Mouse (Mus musculus): Measurements from ENCODE around the gene Arid3b. TPM values are rescaled to one million over a fixed set of nuclear protein-coding genes. Genes with fewer than 3 reads are reported as not detected.

Gene Arid3b
- total RNA-seq, 1 experiment from 2014 or later: 9.1 TPM

DNA sequence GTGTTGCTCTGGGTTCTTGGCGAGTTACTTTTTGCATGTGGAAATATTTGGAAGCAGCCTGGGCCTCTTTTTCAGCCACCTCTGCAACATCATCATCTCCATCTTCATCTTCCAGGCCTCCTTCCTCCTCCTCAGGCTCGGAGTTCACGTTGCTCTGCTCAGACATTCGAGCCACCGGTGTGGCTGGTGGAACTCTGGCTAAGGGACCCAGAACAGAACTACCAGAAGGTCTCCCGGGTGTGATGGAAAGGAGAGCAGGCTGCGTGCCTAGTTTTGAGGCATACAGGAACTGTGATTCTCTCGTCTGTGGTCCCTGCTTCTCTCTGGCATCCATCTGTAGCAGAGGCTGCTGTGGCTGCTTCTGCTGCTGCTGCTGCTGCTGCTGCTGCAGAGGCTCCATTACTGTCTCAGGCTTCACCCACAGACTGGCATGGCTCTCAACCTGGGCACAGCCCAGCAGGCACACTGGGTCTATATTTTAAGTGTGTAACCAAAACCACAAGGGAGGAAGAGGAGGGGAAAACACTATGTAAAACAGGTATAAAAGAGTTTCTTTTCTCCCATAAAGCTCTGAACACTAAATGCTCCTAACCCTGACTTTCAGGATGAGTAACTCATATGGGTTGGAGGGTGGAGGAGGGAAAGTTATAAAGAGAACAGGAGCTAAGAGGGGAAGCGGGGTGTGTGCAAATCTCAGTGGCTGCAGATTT, 2.7 kb downstream of the Arid3b start:
- ATAC-seq (replicated peaks; ENCODE audit: insufficient number of reproducible peaks, low FRiP score, low TSS enrichment, poor library complexity, severe bottlenecking): no peak

DNA sequence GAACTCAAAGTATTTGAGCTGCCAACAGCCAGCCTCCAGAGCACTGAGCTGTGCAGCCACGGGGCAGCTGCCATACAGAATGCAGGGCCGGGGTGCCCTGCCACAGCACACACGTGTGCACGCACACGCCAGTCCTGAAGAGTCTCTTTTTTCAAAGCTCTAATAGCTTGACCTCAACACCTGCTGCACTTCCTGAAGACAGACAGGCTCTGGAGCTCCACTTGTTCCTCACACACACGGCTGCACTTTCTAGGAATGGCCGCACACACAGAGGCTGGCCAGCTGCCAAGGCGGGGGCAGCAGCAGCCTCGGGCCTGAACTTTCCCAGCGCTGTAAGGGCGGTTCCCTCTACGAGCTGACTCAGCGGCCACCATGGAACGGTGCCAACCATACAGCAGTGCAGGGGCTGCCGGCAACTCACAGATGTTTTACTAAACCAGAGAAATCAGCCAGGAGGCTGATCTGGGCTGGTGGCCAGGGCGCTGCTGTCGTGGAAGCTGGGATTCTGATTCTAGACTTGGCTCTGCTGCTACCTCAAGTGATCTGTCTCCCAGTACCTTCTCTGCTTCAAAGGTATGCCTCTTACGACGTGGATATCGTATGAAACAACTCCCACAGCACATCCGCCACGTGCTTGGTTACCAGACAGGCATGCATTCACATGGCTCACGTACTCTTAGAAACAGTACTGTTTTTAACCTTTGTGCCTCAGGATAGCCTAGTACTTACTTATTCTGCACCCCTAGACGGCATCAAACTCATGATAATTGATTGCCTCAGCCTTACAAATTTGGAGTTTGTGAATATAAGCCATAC, 5.1 kb downstream of the Arid3b start:
- peak; percentile 66 for ATAC-seq (replicated peaks; ENCODE audit: insufficient number of reproducible peaks, low FRiP score, low TSS enrichment, poor library complexity, severe bottlenecking)

DNA sequence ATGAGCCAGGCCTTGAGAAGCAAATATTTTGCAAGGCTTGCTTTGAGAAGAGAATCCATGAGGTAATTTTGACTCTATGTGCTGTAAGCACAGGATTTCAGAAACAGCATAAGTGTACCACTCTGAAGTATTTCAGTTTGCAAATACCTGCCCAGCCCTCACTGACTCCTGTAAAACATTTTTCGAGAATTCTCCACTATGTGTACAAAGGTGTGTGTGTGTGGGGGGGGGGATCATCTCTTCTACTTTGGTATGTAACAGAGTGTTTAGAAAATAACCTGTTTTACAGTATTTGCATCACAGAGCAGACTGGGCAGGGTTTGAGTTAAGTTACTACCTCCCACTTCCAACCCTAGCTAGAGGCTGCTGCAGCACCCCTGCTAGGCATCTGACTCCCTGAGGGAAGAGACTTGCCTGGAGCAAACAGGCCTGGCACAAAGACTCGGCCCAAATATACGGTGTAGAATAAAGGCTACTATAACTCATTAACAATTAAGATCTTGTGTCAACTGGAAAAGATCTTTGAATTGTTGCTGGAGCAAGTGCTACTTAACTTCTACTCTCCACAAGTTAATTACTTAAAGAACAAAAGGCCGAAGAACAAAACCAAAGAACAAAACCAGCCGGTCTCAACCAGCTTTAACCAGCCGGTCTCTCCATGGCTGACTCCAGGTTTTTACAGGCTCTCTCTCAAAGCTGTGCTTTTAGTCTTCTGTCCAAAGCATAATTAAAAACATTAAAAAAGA, 6.6 kb downstream of the Arid3b start:
- ATAC-seq (replicated peaks; ENCODE audit: insufficient number of reproducible peaks, low FRiP score, low TSS enrichment, poor library complexity, severe bottlenecking): no peak

DNA sequence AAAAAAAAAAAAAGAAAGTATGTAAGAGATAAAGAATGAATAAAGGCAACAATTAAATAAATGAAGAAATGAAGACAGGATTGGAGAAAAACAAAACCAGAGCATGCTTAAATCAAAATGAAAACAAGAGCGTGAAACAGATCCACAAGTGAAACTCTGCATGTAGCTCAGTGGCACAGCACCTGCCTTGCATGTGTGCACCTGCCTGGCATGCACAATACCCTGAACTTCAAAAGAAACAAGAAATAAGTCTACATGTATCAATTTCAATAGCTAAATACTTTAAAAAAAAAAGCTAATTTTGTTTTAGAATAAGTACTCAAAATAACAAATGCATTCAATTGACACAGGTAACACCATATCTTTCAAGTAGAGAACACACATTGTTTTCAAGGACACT, 13.2 kb downstream of the Arid3b start:
- ATAC-seq (replicated peaks; ENCODE audit: insufficient number of reproducible peaks, low FRiP score, low TSS enrichment, poor library complexity, severe bottlenecking): no peak

DNA sequence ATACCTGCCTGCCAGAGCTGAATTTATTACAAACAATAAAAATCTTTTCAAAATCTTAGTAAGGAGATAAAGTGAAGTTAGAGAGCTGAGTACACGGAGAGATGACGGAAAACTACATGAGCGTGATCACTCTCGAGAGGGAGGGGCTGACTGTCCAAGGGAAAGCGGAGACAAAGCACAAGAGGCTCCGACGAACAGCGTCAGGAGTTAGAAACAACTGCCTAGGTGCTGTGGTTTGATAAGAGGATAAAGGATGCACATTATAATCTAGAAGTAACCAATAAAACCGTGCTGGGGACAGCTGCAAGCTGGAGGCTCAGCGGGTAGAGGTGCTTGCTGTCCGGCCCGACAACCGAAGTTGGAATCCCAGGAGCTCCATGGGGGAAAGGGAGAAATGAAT, 13.8 kb downstream of the Arid3b start:
- no peak for ATAC-seq (replicated peaks; ENCODE audit: insufficient number of reproducible peaks, low FRiP score, low TSS enrichment, poor library complexity, severe bottlenecking)

DNA sequence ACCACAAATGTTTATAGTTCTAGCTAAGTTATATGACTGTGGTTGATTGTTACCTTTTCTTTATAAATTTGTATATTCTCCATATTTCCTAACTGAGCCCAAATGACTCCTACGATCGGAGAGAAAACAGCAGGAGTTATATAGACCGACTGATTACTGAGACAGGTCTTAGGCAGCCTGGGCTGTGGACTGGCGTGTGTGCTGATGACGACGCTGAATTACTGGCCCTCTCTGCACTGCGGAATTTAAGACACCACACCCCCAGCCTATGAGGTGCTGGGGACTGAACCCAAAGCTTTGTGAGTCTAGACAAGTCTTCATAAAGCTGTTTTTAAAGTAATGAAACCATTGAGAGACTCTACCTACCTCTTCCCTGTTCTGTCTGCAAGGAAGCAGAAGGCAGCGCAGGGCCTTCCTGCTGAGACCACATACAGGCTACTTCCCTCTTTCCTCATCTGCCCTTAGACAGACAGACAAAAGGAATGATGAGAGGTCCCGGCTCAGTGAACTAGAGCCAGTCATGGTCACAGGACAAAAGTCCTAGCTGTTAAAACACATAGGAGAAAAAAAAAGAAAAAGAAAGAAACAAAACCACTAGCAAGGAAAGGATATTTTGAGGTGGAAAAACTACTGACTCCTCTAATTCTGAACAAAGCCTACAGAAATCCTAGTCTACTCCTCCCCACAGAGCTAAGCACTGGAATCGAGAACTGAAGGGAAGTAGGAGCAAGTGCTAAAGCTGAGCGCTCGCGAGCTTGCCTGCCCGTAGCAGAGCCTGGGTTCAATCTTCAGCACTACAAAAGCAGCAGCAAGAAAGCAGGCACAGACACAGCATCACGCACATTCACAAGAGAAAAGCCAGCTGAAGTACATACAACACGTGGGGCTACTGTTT, 16.2 kb downstream of the Arid3b start:
- peak; percentile 47; the same call in 1 of the 2 replicates for ATAC-seq (replicated peaks; ENCODE audit: insufficient number of reproducible peaks, low FRiP score, low TSS enrichment, poor library complexity, severe bottlenecking)

DNA sequence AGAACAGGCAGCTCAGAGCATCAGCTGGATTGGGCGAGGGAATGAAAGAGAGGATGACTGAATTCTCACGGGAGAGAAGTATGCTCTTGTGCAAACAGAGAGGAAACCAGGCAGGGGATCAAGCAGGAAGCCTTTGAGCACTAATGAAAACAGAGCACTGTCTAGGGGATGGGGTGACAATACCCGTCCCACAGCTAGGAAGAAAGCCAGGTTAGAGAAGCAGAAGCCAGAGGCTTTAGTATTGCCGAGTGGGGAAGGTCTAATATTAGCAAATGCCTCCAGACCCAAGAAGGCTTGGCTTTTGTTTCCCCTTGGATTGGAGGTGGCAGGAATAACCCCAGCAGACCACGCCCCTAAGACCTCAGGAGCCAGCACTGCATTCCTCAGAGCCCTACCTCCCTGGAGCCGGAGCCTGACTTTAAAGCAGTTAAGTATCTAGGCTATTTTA, 19.3 kb downstream of the Arid3b start:
- ATAC-seq (replicated peaks; ENCODE audit: insufficient number of reproducible peaks, low FRiP score, low TSS enrichment, poor library complexity, severe bottlenecking): no peak

DNA sequence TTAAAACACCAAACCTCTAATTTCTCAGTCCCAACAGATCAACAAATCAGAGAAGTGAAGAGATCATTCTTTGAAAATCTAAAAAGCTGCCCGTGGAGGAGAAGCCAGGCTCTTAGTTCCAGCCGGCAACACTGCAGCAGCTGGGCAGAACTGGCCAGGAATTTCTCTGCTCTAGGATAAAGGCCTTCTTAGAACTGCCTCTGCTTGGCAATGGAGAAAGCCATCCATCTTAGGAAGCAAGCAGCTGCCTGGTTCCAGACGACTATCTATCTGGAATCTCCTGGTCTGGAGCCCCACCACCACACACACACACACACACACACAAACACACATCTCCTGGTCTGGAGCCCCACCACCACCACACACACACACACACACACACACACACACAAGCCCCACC, 21.7 kb downstream of the Arid3b start:
- ATAC-seq (replicated peaks; ENCODE audit: insufficient number of reproducible peaks, low FRiP score, low TSS enrichment, poor library complexity, severe bottlenecking): no peak

DNA sequence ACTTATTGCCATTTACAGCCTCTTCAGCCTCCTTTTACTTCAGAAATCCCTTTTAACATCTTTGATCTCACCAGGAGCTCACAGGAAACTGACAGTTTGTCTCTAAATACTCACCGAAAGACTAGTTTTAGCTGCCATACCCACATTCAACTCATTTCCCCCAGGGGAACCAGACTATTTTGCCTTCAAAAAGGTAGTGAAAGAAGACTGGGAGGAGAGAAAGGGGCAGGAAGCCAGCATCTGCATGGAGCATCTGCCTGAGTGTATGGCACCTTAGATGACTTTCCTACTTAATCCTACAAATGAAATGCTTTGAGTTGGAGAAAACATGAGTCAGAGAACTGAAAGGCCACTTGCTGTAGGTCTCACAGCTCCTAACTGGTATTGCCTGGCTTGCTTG, 22.6 kb downstream of the Arid3b start:
- ATAC-seq (replicated peaks; ENCODE audit: insufficient number of reproducible peaks, low FRiP score, low TSS enrichment, poor library complexity, severe bottlenecking): no peak

DNA sequence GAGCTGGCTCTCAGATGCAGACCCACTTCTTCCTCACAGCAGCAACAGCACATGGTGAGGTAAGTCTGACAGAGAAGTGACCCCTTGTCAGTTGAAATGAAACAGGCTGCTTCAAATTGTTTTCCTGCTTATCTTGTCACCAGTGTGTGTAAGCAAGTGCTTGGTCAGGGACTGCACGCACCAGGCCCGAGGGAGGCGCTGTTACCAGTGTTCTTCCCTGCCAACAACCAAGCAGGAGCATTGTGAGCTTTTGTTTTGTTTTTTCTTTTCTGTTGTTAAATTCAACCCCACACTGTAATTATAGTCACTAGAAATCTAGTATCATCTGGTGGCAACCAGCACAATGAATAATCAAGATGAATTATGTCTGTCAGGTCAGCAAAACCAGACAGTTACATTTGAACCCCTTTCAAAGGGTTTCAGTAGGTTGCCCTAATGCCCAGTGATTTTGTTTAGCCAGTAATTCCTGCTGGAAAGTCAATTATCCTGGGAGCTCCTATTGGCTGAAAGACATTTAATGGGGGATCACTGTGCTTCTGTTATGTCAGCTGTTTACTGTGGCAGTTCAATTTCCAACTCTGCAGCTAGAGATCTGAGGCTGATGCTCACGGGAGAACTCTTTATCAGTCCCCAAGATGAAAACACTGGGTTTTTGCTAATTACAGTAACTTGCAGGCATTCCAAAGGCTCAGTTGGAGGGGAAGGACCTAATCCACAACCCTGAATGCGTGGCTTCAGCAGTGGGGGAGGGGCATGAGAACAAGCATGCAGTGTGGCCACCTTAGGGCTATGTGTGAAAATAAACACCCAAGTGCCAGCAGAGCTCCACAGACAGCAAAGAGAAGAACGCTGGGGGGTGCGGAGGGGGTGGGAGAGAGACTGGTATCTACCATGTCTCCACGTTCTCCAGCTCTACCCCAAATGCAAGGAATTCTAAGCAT, 24.5 kb downstream of the Arid3b start:
- no peak for ATAC-seq (replicated peaks; ENCODE audit: insufficient number of reproducible peaks, low FRiP score, low TSS enrichment, poor library complexity, severe bottlenecking)

DNA sequence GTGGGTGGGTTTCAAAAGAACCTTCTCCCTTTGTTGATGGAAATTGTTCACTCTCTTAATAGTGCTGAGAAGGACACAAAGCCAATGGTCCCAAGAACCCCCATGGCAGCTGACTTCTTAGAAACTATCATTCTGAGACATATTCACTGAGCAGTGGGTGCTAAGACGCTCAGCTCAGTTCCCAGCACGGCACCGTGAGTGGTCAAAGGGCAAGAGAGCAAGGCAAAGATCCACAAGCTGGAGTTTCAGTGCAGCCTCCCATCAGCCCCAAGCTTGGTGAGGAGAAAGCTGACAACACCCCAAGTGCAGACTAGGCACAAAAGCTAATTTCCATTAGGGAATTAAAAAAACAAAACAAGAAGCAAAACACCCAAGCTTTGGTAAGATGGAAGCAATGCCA, 25.9 kb downstream of the Arid3b start:
- ATAC-seq (replicated peaks; ENCODE audit: insufficient number of reproducible peaks, low FRiP score, low TSS enrichment, poor library complexity, severe bottlenecking): no peak

DNA sequence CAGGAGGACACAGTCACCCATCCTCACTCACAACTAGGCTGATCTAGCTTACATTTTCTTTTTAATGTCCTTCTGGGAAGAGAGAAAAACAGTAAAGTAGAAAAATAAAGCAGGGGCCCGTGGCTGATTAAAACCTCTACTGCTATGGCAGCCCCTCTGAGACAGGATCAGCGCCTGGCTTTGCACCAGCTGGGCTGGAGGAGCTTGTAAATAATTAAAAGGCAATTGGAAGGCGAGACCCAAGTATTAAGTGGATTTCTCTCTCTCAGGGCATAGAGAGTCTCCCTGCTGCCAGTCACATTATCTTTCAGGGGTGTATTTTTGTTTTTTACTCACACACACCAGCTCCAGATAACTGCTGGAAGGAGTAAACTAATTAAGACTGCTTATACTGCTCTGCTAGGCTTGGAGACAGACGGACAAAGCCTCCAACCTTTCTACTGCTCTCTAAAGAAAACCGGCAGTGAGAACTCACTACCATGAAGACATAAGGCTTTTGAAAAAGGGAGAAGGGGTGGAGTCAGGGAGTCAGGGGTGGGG, 27.8 kb downstream of the Arid3b start:
- no peak for ATAC-seq (replicated peaks; ENCODE audit: insufficient number of reproducible peaks, low FRiP score, low TSS enrichment, poor library complexity, severe bottlenecking)

DNA sequence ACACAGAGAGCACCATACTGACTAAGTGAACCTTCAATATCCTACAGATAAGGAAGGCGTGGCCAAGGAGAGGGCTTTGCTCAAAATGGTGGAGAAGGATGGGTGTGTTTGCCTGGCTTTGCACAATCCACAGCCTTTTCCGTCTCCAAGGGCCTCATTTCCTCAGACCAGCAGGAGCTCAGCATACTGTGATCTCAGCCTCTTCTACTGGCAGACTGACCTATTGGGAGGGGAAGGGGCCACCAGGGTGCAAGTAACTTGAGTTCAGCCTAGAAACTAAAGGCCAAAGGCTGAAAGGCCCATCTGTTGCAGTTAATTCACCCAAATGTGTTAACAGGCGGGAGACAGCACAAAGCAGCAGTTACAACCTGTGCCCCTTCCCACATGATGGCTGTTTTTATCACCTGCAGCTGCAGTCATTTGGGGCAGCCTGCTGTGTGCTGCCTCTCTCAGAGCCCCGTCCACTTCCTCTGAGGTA, 29.4 kb downstream of the Arid3b start:
- ATAC-seq (replicated peaks; ENCODE audit: insufficient number of reproducible peaks, low FRiP score, low TSS enrichment, poor library complexity, severe bottlenecking): no peak

DNA sequence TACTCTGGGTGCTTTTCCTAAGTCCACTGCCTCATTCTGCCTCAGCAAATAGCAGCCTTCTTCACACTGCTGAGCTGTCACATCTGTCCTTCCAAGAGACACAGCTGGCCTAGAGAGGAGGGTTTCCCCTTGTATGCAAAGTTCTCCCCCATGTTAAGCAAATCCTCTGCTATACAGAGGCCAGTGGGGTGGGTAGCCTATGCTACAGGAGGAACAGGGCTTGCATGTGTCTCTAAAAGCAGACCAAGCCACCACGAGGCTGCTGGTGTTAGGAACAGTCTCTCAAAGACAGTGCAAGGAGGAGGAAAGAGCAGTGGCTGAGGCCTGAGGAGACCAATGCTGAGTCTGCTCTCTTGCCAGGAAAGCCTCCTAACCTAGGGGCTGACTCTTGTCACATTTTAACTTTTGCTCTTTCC, 30.5 kb downstream of the Arid3b start:
- ATAC-seq (replicated peaks; ENCODE audit: insufficient number of reproducible peaks, low FRiP score, low TSS enrichment, poor library complexity, severe bottlenecking): no peak

DNA sequence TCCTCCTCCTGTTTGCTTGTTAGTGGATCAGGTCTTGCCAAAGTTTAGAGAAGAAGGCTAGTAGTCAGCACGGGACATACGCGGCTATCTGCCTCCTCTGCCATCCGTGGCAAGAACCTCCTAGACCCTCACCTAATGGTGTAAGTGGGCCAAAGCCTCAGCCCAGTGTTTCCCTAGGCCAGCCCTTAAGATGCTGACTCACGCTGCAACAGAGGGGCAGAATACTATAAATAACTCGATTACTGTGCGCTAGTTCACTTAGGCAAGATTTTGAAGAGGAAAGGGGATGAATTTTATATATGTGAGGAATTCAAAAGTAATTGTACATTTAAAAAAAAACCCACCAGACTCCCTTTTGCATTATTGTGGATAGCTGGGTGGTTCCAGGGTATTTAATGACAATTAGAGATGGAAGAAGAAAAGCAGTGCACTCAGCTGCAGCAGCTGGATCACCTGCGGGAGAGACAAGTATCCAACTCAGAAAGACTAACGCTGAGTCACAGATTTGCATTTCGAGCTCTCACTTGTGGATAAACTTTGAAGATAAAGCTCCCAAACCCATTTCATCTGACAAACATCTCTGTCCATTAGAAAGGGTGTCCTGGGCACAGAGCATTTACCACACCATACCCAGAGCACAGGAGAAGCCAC, 31.4 kb downstream of the Arid3b start:
- no peak for ATAC-seq (replicated peaks; ENCODE audit: insufficient number of reproducible peaks, low FRiP score, low TSS enrichment, poor library complexity, severe bottlenecking)

DNA sequence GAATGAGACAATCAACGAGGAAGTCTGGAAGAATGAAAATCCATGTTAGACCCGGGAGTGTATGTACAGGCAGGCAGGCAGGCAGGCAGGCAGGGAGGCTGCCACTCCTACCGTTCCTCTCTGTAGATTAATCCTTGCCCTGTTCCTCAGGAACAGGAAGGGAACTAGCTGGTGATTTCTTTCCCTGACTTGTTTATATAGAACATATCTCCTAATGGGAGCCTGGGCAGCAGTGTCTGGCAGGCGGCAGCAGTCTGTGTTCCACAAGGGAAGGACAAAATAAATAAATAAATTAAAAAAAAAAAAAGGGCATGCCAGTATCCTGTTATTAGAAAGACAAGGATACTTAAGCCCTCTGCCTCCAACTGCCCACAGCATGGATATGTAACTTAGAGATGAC, 32.8 kb downstream of the Arid3b start:
- no peak for ATAC-seq (replicated peaks; ENCODE audit: insufficient number of reproducible peaks, low FRiP score, low TSS enrichment, poor library complexity, severe bottlenecking)

DNA sequence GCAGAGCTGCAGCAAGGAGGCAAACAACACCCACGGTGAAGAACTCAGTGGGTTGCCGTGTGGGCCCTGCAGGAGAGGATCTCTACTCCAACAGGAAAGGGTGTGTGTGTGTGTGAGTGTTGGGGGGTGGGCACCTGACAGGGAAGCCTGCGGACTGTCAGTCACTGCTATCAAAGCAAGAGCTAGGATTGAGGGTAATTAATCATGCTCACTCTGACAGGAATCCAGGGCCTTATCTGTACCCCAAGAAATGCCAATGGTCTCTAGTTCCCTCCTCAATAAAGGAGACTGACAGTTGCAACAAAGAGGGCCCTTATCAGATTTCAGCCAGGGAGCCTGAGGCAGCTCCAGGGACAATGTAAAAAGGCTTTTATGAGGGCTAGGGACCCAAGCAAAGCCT, 33.5 kb downstream of the Arid3b start:
- ATAC-seq (replicated peaks; ENCODE audit: insufficient number of reproducible peaks, low FRiP score, low TSS enrichment, poor library complexity, severe bottlenecking): no peak

Measured in monocyte, adult 5-6 weeks (primary cell).